Mouse (Mus musculus) c-Kit-positive CD71-positive TER-119-positive erythroid progenitor cells, embryonic 14.5 days (primary cell): ENCODE results near the gene Chd3.
A peak's percentile ranks its signal among the peaks of the same experiment; 100 is the strongest.

Source experiments
- DNase-seq: peaks from one replicate; pipeline ENCODE4 v3.0.0-alpha.2; 2013; ENCODE audit warnings: low spot score

Gene Chd3

GRCm38 (mm10) chr11:69369215-69369989 is at the start of gene Chd3:
Gene Chd3 (minus strand): TSS chr11:69369406.
- DNase-seq = no peak

- DNase-seq = peak; percentile 69
Measured at GRCm38 (mm10) chr11:69417449-69418384, 48.5 kb upstream of the Chd3 start.

DNA sequence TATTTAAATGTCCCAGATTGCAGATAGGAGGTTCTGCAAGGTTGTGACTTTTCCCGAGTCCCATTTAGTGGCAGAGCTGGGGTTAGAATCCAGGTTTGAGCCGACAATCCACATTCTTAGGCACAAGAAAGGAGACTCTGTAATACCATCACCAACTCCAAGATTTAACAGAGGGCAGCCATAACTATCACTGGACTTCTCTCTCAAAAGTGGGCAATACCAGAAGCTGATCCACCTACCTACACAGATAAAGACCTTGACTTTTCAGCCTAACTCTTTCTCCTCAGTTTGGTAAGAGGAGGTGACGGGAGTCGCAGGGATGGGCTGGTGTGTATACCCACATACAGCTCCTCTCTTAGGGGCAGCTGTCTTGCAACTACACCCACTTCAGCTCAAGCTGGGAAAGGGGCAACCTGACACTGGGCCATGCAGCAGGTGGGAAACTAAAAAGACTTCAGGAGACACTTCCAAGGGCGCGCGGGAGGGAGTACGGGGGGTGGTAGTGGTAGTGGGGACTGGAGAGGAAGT is 47.8 kb upstream of the Chd3 start:
- no peak for DNase-seq

DNA sequence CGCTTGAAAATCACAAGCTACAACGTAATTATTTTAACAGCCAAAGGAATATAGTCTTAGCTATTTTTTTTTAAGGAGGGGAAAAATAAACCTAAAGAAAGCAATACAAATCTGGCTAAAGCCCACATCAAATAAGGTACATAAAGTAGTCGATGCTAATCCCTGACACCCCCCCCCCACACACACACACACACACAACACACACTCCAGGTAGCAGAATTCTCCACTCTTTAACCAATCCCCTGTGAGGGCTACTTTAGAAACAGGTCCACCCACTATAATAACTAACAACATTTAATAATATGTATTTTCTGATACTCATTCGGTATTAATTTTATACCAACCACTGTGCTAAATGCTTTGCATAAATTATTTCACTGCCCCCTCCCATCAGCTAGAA is 47.3 kb upstream of the Chd3 start:
- no peak for DNase-seq

DNA sequence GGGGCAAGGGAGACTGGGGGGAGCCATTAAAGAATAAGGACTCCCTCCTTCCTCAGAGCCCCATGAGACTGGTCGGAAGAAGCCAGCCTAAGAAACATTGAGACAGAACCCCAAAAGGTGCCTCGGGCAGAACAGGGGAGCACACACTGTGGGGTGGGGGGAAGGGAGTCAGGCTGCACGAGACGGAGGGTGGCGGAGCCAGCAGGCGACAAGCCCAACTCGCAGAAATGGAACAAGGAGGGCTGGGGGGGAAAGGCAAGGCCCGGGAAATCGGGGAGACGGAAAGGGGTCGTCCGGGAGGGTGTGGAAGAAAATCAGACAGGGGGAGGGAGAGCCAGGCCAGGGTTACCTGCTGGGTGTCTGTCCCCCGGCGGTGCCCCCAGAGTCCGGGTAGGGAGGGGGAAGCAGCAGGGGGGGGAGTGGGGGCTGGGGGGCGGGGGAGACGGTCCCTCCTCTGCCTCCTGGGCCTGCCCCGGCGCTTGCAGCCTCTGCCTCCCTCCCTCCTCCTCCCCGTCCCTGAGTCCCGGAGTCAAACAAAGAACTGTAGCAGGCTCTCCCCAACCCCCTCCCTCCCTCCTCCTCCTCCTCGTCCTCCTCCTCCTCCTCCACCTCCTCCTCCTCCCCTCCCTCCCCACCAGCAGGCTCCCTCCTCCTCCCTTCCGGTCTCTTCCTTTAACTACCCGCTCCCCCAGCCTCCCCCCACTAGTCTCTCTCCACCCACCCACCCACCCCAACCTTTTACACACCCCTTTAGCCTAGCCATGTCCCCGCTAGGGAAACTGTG is 46.7 kb upstream of the Chd3 start:
- DNase-seq = no peak

DNA sequence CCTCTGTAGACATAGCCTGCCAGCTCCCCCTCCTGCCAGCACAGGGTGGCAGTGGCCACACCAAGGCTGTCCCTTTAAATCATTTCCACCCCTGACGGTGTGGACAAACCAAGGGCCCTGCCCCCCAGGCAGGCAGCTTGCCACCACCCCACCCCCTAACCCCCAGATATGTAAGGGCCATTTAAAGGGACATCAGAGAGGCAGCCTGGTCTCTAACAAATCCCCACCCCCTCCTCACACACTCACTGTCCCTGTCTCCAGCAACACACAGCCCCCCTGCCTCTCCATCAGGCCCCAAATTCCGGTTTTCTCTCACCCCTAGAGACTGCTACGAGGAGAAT is 46.1 kb upstream of the Chd3 start:
- no peak for DNase-seq

DNA sequence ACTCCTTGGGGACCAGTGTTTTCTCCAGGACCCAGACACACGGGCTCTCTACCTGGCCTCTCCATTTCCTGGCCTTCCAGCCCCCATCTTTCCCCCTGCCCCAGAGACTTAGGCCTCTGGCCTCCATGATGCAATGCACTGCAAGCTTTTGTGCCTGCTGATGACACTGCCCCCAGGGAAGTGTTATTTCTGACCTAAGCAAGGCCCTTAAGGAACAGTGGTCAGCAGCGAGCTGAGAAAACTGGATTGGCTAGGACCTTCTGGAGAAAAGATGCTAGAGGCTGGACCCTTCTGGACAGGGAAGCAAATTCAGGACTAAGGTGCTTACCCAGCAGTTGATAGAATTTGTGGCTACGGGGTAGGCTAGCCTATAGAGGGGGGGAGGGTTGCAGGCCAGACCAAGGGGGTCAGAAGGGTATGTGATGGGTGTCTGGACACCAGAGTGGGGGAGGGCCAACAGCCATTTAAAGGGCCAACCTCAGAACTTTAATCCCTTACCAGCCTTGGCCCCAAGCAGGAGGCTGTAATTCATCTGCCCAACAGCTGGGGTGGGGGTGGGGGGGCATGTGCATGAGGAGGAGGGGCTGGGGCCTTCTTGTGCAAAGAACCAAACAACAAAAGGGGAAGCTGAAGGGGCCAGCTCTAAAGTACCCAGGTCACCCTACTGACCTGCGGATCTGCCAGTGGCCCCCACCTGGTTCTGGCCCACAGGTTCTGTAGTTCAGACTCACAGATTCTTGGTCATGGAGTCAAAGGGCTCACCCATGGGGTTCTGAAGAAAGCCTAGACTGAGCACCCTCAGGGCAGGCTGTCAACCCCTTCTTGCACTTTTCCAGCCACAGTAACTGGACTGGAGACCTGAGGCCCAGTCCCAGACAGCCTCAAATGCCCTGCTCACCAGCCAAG is 45.5 kb upstream of the Chd3 start:
- DNase-seq = no peak

- DNase-seq = no peak
Measured at GRCm38 (mm10) chr11:69413221-69414181, 44.3 kb upstream of the Chd3 start, which contains the start of gene Kdm6b. Gene Kdm6b (minus strand): TSS chr11:69413675.

- no peak for DNase-seq
Measured at GRCm38 (mm10) chr11:69412548-69412947, 43.3 kb upstream of the Chd3 start.

DNA sequence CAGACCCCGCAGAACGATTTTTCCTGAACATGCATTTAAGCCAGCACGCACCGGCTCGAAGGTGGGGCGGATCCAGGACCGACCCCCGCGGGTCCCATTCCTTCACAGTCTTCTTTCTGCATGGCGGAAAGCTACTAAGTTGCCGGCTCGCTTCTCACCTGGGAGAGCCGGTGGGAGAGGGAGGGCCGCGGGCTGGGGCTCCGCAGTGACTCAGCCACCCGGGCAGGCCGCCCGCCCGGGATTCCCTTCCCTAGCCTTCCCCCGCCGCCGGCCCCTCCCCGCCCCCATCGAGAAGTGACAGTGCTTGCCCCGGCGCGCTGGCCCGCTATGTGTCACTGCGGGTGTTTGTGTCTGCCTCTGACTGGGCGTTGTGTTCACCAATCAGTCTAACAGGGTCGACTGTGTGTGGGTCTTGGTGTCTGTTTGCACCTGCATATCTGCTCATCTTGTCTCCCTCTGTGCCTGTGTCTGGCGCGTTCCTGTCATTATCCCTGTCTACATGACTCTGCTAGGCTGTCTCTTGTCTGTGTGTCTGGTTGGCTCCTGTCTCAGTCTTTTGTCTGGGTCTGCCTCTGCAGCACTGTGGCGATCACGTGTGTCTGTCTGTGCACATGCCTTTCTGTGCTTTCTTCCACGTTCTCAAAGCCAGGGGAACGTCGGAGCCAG is 42.5 kb upstream of the Chd3 start:
- peak; percentile 72 for DNase-seq

DNA sequence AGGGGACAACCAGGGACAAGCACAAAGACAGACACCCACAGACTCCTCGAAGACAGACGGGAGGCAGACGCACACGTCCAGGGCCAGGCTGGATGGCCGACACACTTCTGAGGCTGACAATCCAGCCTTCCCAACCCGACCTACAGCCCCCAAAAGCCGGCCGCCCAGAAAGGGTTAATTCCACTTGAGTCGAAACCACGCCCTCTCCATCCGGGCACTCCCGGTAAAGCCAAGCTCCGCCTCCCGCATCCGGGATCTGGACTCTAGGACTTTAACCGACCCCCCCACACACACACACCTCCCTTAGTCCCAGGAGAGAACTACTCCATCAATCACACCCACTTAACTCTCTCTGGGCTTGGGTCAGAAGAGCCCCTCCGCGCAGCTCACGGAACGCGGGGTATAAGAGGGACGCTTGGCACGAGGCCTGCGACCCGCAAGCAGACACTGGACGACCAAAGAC is 41.9 kb upstream of the Chd3 start:
- peak; percentile 92 for DNase-seq

DNA sequence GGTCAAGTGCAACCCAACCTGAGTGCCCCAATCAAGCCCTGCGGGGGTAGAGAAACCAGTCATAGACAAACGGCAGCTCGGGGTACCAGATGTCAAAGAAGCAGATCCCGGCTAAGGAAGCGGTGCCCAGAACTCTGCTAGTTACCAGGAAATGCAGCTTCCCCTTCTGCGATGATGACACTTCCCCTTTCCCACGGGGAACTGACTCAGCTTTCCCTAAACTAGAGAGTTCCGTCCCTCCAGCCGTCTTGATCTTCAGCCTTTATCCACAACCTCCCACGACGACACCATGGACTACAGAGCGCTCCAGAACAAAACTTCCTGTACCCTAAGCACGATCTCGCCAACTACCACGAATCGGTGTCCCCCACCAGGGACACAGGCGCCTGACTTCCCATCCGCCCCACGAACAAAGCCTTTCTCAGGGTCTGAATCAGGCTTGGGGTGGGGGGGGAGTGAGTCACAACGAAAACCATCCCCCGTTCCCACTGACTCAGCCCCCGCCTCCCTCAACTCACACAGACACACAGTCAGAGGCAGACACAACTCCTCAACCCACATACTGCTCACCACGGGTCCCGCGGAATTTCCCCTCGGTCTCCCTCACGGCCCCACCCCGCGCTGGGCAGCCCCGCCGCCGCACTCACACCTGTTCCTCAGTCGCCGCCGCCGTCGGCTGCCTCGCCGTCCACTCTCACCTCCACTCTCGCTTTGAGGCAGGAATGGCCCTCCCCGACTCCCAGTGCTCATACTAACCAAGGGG is 41.3 kb upstream of the Chd3 start:
- peak; percentile 57 for DNase-seq

GRCm38 (mm10) chr11:69410045-69410309 is 40.8 kb upstream of the Chd3 start:
- no peak for DNase-seq

- DNase-seq = peak; percentile 67
Measured at GRCm38 (mm10) chr11:69409378-69410044, 40.3 kb upstream of the Chd3 start.

DNA sequence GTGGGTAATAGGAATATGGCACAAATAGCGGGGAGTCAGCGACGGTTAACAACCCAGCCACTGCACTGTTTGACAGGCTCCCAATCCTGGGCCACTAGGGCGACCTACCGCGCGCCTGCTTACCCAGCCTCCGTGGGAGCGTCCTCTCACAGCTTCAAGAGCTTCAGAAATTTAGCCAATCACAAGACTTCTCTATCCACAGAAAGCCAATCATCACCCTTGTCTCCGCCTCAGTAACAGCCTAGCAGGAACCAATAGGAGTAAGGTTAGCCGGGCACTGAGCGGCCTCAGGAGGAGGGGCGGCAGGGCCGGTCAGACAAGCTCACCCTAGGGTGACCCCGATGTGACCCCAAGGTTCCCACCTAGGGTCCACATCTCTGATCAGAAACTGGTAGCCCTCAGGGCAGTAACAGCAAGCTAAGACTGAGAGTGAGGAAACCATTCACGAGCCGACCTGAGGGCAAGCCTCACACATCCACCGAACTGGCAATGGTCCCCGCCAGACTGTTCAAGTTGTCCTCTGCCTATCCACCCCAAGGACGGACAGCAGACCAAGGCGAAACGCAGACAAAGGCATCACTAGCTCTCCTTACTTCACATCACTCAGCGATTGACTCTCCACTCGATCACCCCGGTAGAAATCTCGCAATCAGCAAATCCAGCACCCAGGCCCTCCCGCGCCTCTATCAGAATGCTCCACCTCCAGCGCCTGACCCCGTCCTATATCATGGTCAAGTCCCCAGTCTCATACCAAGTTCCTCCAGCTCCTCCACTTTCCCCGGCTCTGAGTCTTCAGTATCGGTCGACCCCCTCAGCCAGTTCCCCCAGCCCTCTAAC is 39.6 kb upstream of the Chd3 start:
- peak; percentile 88 for DNase-seq

GRCm38 (mm10) chr11:69407724-69408004 is 38.5 kb upstream of the Chd3 start:
- DNase-seq = no peak
